Mouse (Mus musculus): ENCODE measurements around the gene Nutf2-ps1. TPM values are rescaled to one million over a fixed set of nuclear protein-coding genes. Genes with fewer than 3 reads are reported as not detected.

Nutf2-ps1 gene
- polyA plus RNA-seq, 1 experiment from 2014 or later, result 218 TPM

- Histone ChIP-seq H3K36me3 (no peaks in the 10 kb centered on the region), H3K27me3 (no peaks in the 10 kb centered on the region), H3K4me1 (replicated peaks) (no peaks in the 10 kb centered on the region), H3K9ac (no peak overlapping the region), H3K9me3 (no peaks in the 10 kb centered on the region), H3K4me3 (no peak overlapping the region), H3K4me2 (no peak overlapping the region), H3K27ac (replicated peaks) (no peak overlapping the region)
- no peak for ATAC-seq (ENCODE audit: low FRiP score, low read depth)
- WGBS, result 95% methylated on average over 14 of the region's 14 CpGs
Observed at GRCm38 (mm10) chr19:53565565-53566277, 23.1 kb downstream of the Nutf2-ps1 start.

- H3K36me3 ChIP-seq, result no peaks in the 10 kb centered on the region
- no peak overlapping the region for H3K9ac ChIP-seq
- H3K9me3 ChIP-seq, result no peaks in the 10 kb centered on the region
- ATAC-seq (ENCODE audit: low FRiP score, low read depth), result no peak
- WGBS, result 54% methylated on average over 4 of the region's 4 CpGs
- no peak overlapping the region for H3K4me3 ChIP-seq
- no peaks in the 10 kb centered on the region for H3K27me3 ChIP-seq
- no peaks in the 10 kb centered on the region for H3K4me1 ChIP-seq (replicated peaks)
- no peak overlapping the region for H3K4me2 ChIP-seq
- no peak overlapping the region for H3K27ac ChIP-seq (replicated peaks)
Observed at GRCm38 (mm10) chr19:53564174-53564573, 24.7 kb downstream of the Nutf2-ps1 start.

- Histone ChIP-seq H3K27ac (replicated peaks) (no peak overlapping the region), H3K4me1 (replicated peaks) (peaks cover 7% of the 10 kb centered on the region; the same call in 1 of the 2 replicates), H3K4me2 (no peak overlapping the region), H3K9me3 (no peaks in the 10 kb centered on the region), H3K27me3 (no peaks in the 10 kb centered on the region), H3K4me3 (no peak overlapping the region), H3K9ac (no peak overlapping the region), H3K36me3 (no peaks in the 10 kb centered on the region)
- 86% methylated on average over 3 of the region's 3 CpGs for WGBS
- no peak for ATAC-seq (ENCODE audit: low FRiP score, low read depth)
Observed at GRCm38 (mm10) chr19:53560436-53560835, 28.4 kb downstream of the Nutf2-ps1 start.

- H3K9me3 ChIP-seq, result no peaks in the 10 kb centered on the region
- ATAC-seq (ENCODE audit: low FRiP score, low read depth), result no peak
- no peak overlapping the region for H3K9ac ChIP-seq
- peak overlapping the region; percentile 35 for H3K4me2 ChIP-seq
- no peak overlapping the region for H3K27ac ChIP-seq (replicated peaks)
- WGBS, result 32% methylated on average over 20 of the region's 20 CpGs
- no peak overlapping the region for H3K4me3 ChIP-seq
- H3K27me3 ChIP-seq, result no peaks in the 10 kb centered on the region
- peaks cover 7% of the 10 kb centered on the region; the same call in 1 of the 2 replicates for H3K4me1 ChIP-seq (replicated peaks)
- no peaks in the 10 kb centered on the region for H3K36me3 ChIP-seq
Observed at GRCm38 (mm10) chr19:53557267-53557936, 31.5 kb downstream of the Nutf2-ps1 start.

- peak overlapping the region; percentile 35 for H3K4me2 ChIP-seq
- no peak overlapping the region for H3K4me3 ChIP-seq
- no peak overlapping the region for H3K27ac ChIP-seq (replicated peaks)
- H3K36me3 ChIP-seq, result no peaks in the 10 kb centered on the region
- 29% methylated on average over 6 of the region's 6 CpGs for WGBS
- H3K27me3 ChIP-seq, result no peaks in the 10 kb centered on the region
- no peak for ATAC-seq (ENCODE audit: low FRiP score, low read depth)
- H3K9me3 ChIP-seq, result no peaks in the 10 kb centered on the region
- no peak overlapping the region for H3K9ac ChIP-seq
- H3K4me1 ChIP-seq (replicated peaks), result peaks cover 7% of the 10 kb centered on the region; the same call in 1 of the 2 replicates
Observed at GRCm38 (mm10) chr19:53556841-53557240, 32.0 kb downstream of the Nutf2-ps1 start.

- 75% methylated on average over 5 of the region's 5 CpGs for WGBS
- H3K4me2 ChIP-seq, result no peak overlapping the region
Observed at GRCm38 (mm10) chr19:53554981-53555616, 33.8 kb downstream of the Nutf2-ps1 start.

GRCm38 (mm10) chr19:53554402-53554801 is 34.5 kb downstream of the Nutf2-ps1 start:
- no peaks in the 10 kb centered on the region for H3K36me3 ChIP-seq
- no peak overlapping the region for H3K27ac ChIP-seq (replicated peaks)
- H3K4me2 ChIP-seq, result no peak overlapping the region
- H3K9ac ChIP-seq, result no peak overlapping the region
- 91% methylated on average over 11 of the region's 11 CpGs for WGBS
- H3K27me3 ChIP-seq, result no peaks in the 10 kb centered on the region
- H3K9me3 ChIP-seq, result no peaks in the 10 kb centered on the region
- H3K4me1 ChIP-seq (replicated peaks), result peaks cover 7% of the 10 kb centered on the region; the same call in 1 of the 2 replicates
- no peak overlapping the region for H3K4me3 ChIP-seq
- ATAC-seq (ENCODE audit: low FRiP score, low read depth), result no peak

More at GRCm38 (mm10) chr19:53554981-53555616, 33.8 kb downstream of the Nutf2-ps1 start:
- no peak for ATAC-seq (ENCODE audit: low FRiP score, low read depth)
- Histone ChIP-seq H3K36me3 (no peaks in the 10 kb centered on the region), H3K27me3 (no peaks in the 10 kb centered on the region), H3K9ac (no peak overlapping the region), H3K27ac (replicated peaks) (no peak overlapping the region), H3K4me3 (no peak overlapping the region), H3K9me3 (no peaks in the 10 kb centered on the region), H3K4me1 (replicated peaks) (peaks cover 7% of the 10 kb centered on the region; the same call in 1 of the 2 replicates)

- Histone ChIP-seq H3K4me3 (no peak overlapping the region), H3K4me2 (no peak overlapping the region), H3K4me1 (replicated peaks) (peaks cover 7% of the 10 kb centered on the region; the same call in 1 of the 2 replicates), H3K27ac (replicated peaks) (no peak overlapping the region), H3K27me3 (no peaks in the 10 kb centered on the region), H3K9ac (no peak overlapping the region), H3K36me3 (no peaks in the 10 kb centered on the region), H3K9me3 (no peaks in the 10 kb centered on the region)
- WGBS, result 51% methylated on average over 6 of the region's 6 CpGs
- no peak for ATAC-seq (ENCODE audit: low FRiP score, low read depth)
Observed at GRCm38 (mm10) chr19:53552795-53553194, 36.1 kb downstream of the Nutf2-ps1 start.

- Histone ChIP-seq H3K36me3 (no peaks in the 10 kb centered on the region), H3K4me3 (no peak overlapping the region), H3K27ac (replicated peaks) (no peak overlapping the region), H3K4me2 (no peak overlapping the region), H3K27me3 (no peaks in the 10 kb centered on the region), H3K4me1 (replicated peaks) (peaks cover 4% of the 10 kb centered on the region; the same call in 1 of the 2 replicates), H3K9me3 (no peaks in the 10 kb centered on the region), H3K9ac (no peak overlapping the region)
- ATAC-seq (ENCODE audit: low FRiP score, low read depth), result no peak
- 41% methylated on average over 10 of the region's 10 CpGs for WGBS
Observed at GRCm38 (mm10) chr19:53552216-53552786, 36.6 kb downstream of the Nutf2-ps1 start.

- no peak overlapping the region for H3K4me2 ChIP-seq
- no peak overlapping the region for H3K9ac ChIP-seq
- no peaks in the 10 kb centered on the region for H3K27me3 ChIP-seq
- H3K4me3 ChIP-seq, result no peak overlapping the region
- H3K4me1 ChIP-seq (replicated peaks), result no peaks in the 10 kb centered on the region; the same call in 1 of the 2 replicates
- H3K27ac ChIP-seq (replicated peaks), result no peak overlapping the region
- no peaks in the 10 kb centered on the region for H3K9me3 ChIP-seq
- WGBS, result 84% methylated on average over 12 of the region's 12 CpGs
- ATAC-seq (ENCODE audit: low FRiP score, low read depth), result no peak
- no peaks in the 10 kb centered on the region for H3K36me3 ChIP-seq
Observed at GRCm38 (mm10) chr19:53550972-53551371, 37.9 kb downstream of the Nutf2-ps1 start.

- Histone ChIP-seq H3K27me3 (no peaks in the 10 kb centered on the region), H3K4me2 (no peak overlapping the region), H3K27ac (replicated peaks) (no peak overlapping the region), H3K36me3 (no peaks in the 10 kb centered on the region), H3K9me3 (no peaks in the 10 kb centered on the region), H3K4me1 (replicated peaks) (no peaks in the 10 kb centered on the region; the same call in 1 of the 2 replicates), H3K4me3 (no peak overlapping the region), H3K9ac (no peak overlapping the region)
- no peak for ATAC-seq (ENCODE audit: low FRiP score, low read depth)
- WGBS, result 17% methylated on average over 8 of the region's 8 CpGs
Observed at GRCm38 (mm10) chr19:53547597-53547996, 41.3 kb downstream of the Nutf2-ps1 start.
